Mouse (Mus musculus) erythroblast, embryonic 14.5 days (primary cell): ENCODE data around the gene Gm6164. TPM values are rescaled to one million over a fixed set of nuclear protein-coding genes. Genes with fewer than 3 reads are reported as not detected.
"Not testable (repeated sequence)": the region's sequence is repeated elsewhere in the genome, so short reads cannot be mapped to it uniquely, and the experiment has no call there.

ENCODE experiments used
- H3K27me3 ChIP-seq: 2 replicates; pipeline ENCODE4 v1.6.1; 2012; ENCODE audit warnings: inconsistent platforms; ENCODE audit not compliant: control insufficient read depth
- H3K36me3 ChIP-seq: 2 replicates; pipeline ENCODE4 v1.6.1; 2012; ENCODE audit warnings: mild to moderate bottlenecking, inconsistent platforms; ENCODE audit not compliant: control insufficient read depth
- H3K4me1 ChIP-seq: 2 replicates; pipeline ENCODE4 v1.6.1; 2012; ENCODE audit warnings: inconsistent platforms; ENCODE audit not compliant: control insufficient read depth
- H3K4me3 ChIP-seq: replicated peaks from 2 replicates; pipeline ENCODE3; 2012; ENCODE audit warnings: moderate library complexity, mild to moderate bottlenecking, inconsistent platforms
- H3K9me3 ChIP-seq: 2 replicates; pipeline ENCODE4 v1.6.1; 2012; ENCODE audit warnings: low read length, inconsistent platforms, mixed read lengths; ENCODE audit not compliant: control insufficient read depth
- polyA plus RNA-seq: library from polyadenylated mRNA; stranded (reverse); fragments of >175 nt; gene quantifications from 2 replicates; pipeline ENCODE4 v1.2.3, GENCODE M21; 2012

Gm6164 gene
- not detected in 2 replicates for polyA plus RNA-seq

DNA sequence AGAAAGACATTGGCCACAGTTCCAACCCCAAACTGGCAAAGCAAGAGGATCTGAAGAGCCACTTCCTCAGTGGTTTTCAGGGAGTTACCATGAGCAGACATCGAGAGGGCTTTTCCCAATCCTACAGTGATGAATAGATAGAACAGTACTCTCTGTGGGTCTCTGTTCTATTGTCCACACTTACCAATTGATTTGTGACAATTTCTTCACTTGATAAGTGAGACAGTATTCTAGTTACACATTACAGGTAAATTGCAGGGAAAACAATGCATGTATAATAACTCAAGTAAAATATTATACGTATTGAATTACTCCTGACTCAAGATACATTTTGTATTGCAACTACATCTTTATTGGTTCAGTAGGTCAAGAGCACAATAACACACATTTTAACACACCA, at the start of gene Gm6164:
Gene Gm6164 (minus strand): TSS at position 101 of the 400 bp plus-strand sequence.
- H3K4me1 ChIP-seq, H3K27me3 ChIP-seq, H3K36me3 ChIP-seq, H3K4me3 ChIP-seq, H3K9me3 ChIP-seq: not testable (repeated sequence)

DNA sequence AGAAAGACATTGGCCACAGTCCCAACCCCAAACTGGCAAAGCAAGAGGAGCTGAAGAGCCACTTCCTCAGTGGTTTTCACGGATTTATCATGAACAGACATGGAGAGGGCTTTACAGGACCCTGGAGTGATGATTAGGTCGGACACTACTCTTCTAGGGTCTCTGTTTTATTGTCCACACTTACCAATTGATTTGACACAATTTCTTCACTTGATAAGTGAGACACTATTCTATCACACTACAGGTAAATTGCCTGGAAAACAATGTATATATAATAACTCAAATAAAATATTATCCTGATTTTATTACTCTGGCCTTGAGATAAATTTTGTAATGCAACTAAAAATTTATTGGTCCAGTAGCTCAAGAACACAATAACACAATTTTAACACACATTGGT, 28.3 kb upstream of the Gm6164 start, which contains the start of gene Gm4498:
Gene Gm4498 (minus strand): TSS at position 101 of the 400 bp plus-strand sequence.
- not testable (repeated sequence) for H3K4me1 ChIP-seq, H3K9me3 ChIP-seq, H3K36me3 ChIP-seq, H3K27me3 ChIP-seq, H3K4me3 ChIP-seq

DNA sequence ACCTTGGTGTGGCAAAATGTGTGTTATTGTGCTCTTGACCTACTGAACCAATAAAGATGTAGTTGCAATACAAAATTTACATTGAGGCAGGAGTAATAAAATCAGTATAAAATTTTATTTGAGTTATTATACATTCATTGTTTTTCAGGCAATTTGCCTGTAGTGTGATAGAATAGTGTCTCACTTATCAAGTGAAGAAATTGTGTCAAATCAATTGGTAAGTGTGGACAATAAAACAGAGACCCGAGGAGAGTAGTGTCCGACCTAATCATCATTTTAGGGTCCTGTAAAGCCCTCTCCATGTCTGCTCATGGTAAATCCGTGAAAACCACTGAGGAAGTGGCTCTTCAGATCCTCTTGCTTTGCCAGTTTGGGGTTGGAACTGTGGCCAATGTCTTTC, 12.0 kb downstream of the Gm6164 start, which contains the start of gene Vmn1r95:
Gene Vmn1r95 (plus strand): TSS at position 301 of the 400 bp plus-strand sequence.
- H3K4me1 ChIP-seq, H3K4me3 ChIP-seq: not testable (repeated sequence)

DNA sequence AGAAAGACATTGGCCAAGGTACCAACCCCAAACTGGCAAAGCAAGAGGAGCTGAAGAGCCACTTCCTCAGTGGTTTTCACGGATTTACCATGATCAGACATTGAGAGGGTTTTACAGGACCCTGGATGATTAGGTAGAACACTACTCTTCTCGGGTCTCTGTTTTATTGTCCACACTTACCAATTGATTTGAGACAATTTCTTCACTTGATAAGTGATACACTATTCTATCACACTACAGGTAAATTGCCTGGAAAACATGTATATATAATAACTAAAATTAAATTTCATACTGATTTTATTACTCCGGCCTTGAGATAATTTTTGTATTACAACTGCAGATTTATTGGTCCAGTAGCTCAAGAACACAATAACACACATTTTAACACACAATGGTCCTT, 37.1 kb downstream of the Gm6164 start, which contains the start of gene Vmn1r94:
Gene Vmn1r94 (minus strand): TSS at position 101 of the 400 bp plus-strand sequence.
- not testable (repeated sequence) for H3K36me3 ChIP-seq, H3K4me1 ChIP-seq, H3K27me3 ChIP-seq, H3K9me3 ChIP-seq, H3K4me3 ChIP-seq

More for the DNA sequence above, 12.0 kb downstream of the Gm6164 start, which contains the start of gene Vmn1r95:
- not testable (repeated sequence) for H3K36me3 ChIP-seq, H3K9me3 ChIP-seq, H3K27me3 ChIP-seq

Other genes starting within 250 kb of the Gm6164 start
- not detected in 2 replicates for gene Ceacam20, start 240.2 kb downstream of the Gm6164 start, polyA plus RNA-seq
- not detected in 2 replicates for gene Nlrp9b, start 214.1 kb downstream of the Gm6164 start, polyA plus RNA-seq
- 0.01 TPM in 1 of 2 replicates, not detected in the other for gene Vmn1r91, start 105.9 kb downstream of the Gm6164 start, polyA plus RNA-seq
- gene Gm16442, start 83.0 kb downstream of the Gm6164 start, polyA plus RNA-seq: not detected in 2 replicates
- not detected in 2 replicates for gene Vmn1r93, start 66.5 kb downstream of the Gm6164 start, polyA plus RNA-seq
- gene Vmn1r94, start 37.2 kb downstream of the Gm6164 start, polyA plus RNA-seq: not detected in 2 replicates
- not detected in 2 replicates for gene Vmn1r95, start 11.9 kb downstream of the Gm6164 start, polyA plus RNA-seq
- gene Gm4498, start 28.2 kb upstream of the Gm6164 start, polyA plus RNA-seq: not detected in 2 replicates
- 0.03 TPM in 1 of 2 replicates, not detected in the other for gene Gm5890, start 57.2 kb upstream of the Gm6164 start, polyA plus RNA-seq
- gene Gm4133, start 128.5 kb upstream of the Gm6164 start, polyA plus RNA-seq: not detected in 2 replicates
- gene Gm5728, start 169.8 kb upstream of the Gm6164 start, polyA plus RNA-seq: not detected in 2 replicates
- not detected in 2 replicates for gene Vmn1r100, start 212.3 kb upstream of the Gm6164 start, polyA plus RNA-seq
- gene Vmn1r101, start 237.0 kb upstream of the Gm6164 start, polyA plus RNA-seq: not detected in 2 replicates